Mouse (Mus musculus) layer of hippocampus, adult 8-10 months (tissue): ENCODE data around the gene Mrpl24. TPM values are rescaled to one million over a fixed set of nuclear protein-coding genes. Genes with fewer than 3 reads are reported as not detected.

Experiments used
- total RNA-seq, 4 experiments: library from RNA; stranded (reverse); gene quantifications; 2 replicates each; pipeline ENCODE4 v1.2.4; 2022

Gene Mrpl24
- total RNA-seq, 4 experiments from 2014 or later = 58.6 to 59.7 (median 59.5) TPM

Other genes starting within 250 kb of the Mrpl24 start
- 1 to 10 TPM in 1 of 4 experiments, under 1 TPM in 3; 0.43 to 1.6 (median 0.62) TPM for gene Lrrc71, start 170.9 kb upstream of the Mrpl24 start, total RNA-seq
- gene Ntrk1, start 124.3 kb upstream of the Mrpl24 start, total RNA-seq = under 1 TPM; 0.13 to 0.20 (median 0.17) TPM
- gene Insrr, start 122.6 kb upstream of the Mrpl24 start, total RNA-seq = under 1 TPM; 0.49 to 1.00 (median 0.68) TPM
- gene Pear1, start 95.2 kb upstream of the Mrpl24 start, total RNA-seq = 10 to 100 TPM; 10.5 to 12.7 (median 12.2) TPM
- not detected for gene Sh2d2a, start 72.8 kb upstream of the Mrpl24 start, total RNA-seq
- 10 to 100 TPM; 53.2 to 58.8 (median 53.7) TPM for gene Prcc, start 33.9 kb upstream of the Mrpl24 start, total RNA-seq
- 100 to 1,000 TPM; 137 to 145 (median 140) TPM for gene Hdgf, start 13.2 kb upstream of the Mrpl24 start, total RNA-seq
- gene Isg20l2, start 10.8 kb downstream of the Mrpl24 start, total RNA-seq = 10 to 100 TPM; 12.7 to 16.1 (median 15.1) TPM
- 10 to 100 TPM; 25.2 to 31.5 (median 26.2) TPM for gene Rrnad1, start 11.2 kb downstream of the Mrpl24 start, total RNA-seq
- 1 to 10 TPM; 3.9 to 5.9 (median 4.7) TPM for gene Crabp2, start 29.2 kb downstream of the Mrpl24 start, total RNA-seq
- 1 to 10 TPM; 4.9 to 6.5 (median 5.5) TPM for gene Nes, start 51.6 kb downstream of the Mrpl24 start, total RNA-seq
- gene Bcan, start 80.7 kb downstream of the Mrpl24 start, total RNA-seq = 100 to 1,000 TPM; 257 to 304 (median 278) TPM
- gene Hapln2, start 108.1 kb downstream of the Mrpl24 start, total RNA-seq = 10 to 100 TPM; 26.0 to 34.3 (median 29.3) TPM
- gene Gpatch4, start 123.6 kb downstream of the Mrpl24 start, total RNA-seq = 10 to 100 TPM; 14.0 to 19.9 (median 16.1) TPM
- 10 to 100 TPM; 67.5 to 89.0 (median 81.9) TPM for gene Naxe, start 139.0 kb downstream of the Mrpl24 start, total RNA-seq
- not detected for gene Ttc24, start 158.8 kb downstream of the Mrpl24 start, total RNA-seq
- 1 to 10 TPM in 1 of 4 experiments, under 1 TPM in 3; 0.12 to 1.2 (median 0.56) TPM for gene Iqgap3, start 162.5 kb downstream of the Mrpl24 start, total RNA-seq
- gene Mef2d, start 222.9 kb downstream of the Mrpl24 start, total RNA-seq = 100 to 1,000 TPM; 189 to 206 (median 196) TPM